Mouse (Mus musculus) midbrain, embryonic 10.5 days (tissue): ENCODE results near the gene Fndc9. TPM values are rescaled to one million over a fixed set of nuclear protein-coding genes. Genes with fewer than 3 reads are reported as not detected.
A peak's percentile ranks its signal among the peaks of the same experiment; 100 is the strongest.

Source experiments
- DNase-seq: peaks from one replicate; pipeline ENCODE4 v3.0.0-alpha.2; 2017; ENCODE audit warnings: low spot score
- H3K27ac ChIP-seq: fragments of 300-500 bp; sonication (generic); replicated peaks from 2 replicates; pipeline ENCODE4 v1.5.1; 2016; ENCODE audit warnings: mild to moderate bottlenecking
- H3K27me3 ChIP-seq: fragments of 300-500 bp; sonication (generic); 2 replicates; pipeline ENCODE4 v1.6.1; 2016; ENCODE audit warnings: low read depth, mild to moderate bottlenecking; ENCODE audit not compliant: poor library complexity, severe bottlenecking
- H3K36me3 ChIP-seq: fragments of 300-500 bp; sonication (generic); 2 replicates; pipeline ENCODE4 v1.6.1; 2016; ENCODE audit warnings: mild to moderate bottlenecking, moderate library complexity
- H3K4me1 ChIP-seq: fragments of 300-500 bp; sonication (generic); 2 replicates; pipeline ENCODE4 v1.6.1; 2016
- H3K4me3 ChIP-seq: fragments of 300-500 bp; sonication (generic); 2 replicates; pipeline ENCODE4 v1.5.1; 2016; ENCODE audit warnings: mild to moderate bottlenecking, moderate library complexity
- H3K9me3 ChIP-seq: fragments of 300-500 bp; sonication (generic); replicated peaks from 2 replicates; pipeline ENCODE4 v1.6.1; 2016; ENCODE audit warnings: mild to moderate bottlenecking
- WGBS: fragments of 180-500 bp; shearing (Covaris S2); methylation state at CpG from one replicate; pipeline ENCODE4 v1.1.7; 2016; 5-methylcytosine and 5-hydroxymethylcytosine counted together
- polyA plus RNA-seq: library from polyadenylated mRNA; unstranded; fragments of >200 nt; fragmentation: Nextera tagmentation; extraction: Ambion mirVana; gene quantifications from 2 replicates; pipeline ENCODE4 v1.2.1, GENCODE M21; 2016

Gene Fndc9
- 0.51 and 0.75 TPM in 2 replicates for polyA plus RNA-seq

GRCm38 (mm10) chr11:46235334-46235733 is at the start of gene Fndc9:
Gene Fndc9 (plus strand): TSS chr11:46235531.
- Histone ChIP-seq H3K36me3 (peaks cover 33% of the 10 kb centered on the region), H3K9me3 (no peaks in the 10 kb centered on the region), H3K4me3 (peak within 1 kb of the TSS; percentile 7; the same call in 1 of the 2 replicates), H3K27me3 (no peaks in the 10 kb centered on the region), H3K4me1 (peaks cover 24% of the 10 kb centered on the region), H3K27ac (peak within 1 kb of the TSS; percentile 61)
- 34% methylated on average over 11 of the region's 11 CpGs for WGBS
- peak; percentile 56 for DNase-seq

DNA sequence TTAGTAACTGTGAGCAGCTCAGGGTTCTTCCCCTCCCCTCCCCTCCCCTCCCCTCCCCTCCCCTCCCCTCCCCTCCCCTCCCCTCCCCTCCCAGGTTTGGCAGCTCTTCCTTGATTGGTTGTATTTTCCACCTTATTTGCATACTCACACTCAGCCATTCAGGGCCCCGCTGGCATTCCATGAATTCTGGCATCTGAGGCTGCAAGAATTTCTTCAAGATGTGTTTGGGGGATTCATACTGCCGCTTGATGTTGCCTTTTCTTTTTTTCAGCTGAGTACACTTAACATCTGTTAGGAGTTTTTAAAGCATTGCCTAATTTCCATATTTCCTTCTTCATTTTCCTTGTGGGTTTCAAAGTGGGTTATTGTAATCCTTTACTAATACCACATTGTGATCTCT is 47.0 kb upstream of the Fndc9 start:
- Histone ChIP-seq H3K4me1 (no peaks in the 10 kb centered on the region), H3K9me3 (no peaks in the 10 kb centered on the region), H3K4me3 (no peak overlapping the region), H3K27me3 (no peaks in the 10 kb centered on the region), H3K27ac (no peak overlapping the region), H3K36me3 (no peaks in the 10 kb centered on the region)
- 87% methylated on average over 2 of the region's 2 CpGs for WGBS
- DNase-seq, result no peak

DNA sequence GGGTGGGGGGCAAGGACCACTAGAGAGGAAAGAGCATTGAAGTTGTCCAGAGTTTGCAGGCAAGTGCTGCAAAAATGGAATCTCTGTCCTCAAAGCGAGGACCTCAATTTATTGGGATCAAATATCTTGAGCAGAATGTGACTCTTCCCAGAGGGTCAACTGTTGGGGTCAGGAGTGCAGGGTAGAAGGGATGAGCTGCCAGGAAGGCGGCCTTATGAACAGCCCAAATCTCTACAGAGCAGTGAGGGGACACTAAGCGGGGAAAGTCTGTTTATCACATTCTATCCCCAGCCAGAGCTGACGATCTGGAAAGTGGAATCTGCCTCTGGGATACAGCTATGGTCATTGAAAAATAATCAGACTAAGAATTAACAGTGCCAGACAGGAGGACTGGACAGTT is 41.2 kb upstream of the Fndc9 start:
- H3K4me3 ChIP-seq, result no peak overlapping the region
- H3K9me3 ChIP-seq, result no peaks in the 10 kb centered on the region
- 69% methylated on average over 4 of the region's 4 CpGs for WGBS
- H3K36me3 ChIP-seq, result peaks cover 24% of the 10 kb centered on the region
- no peaks in the 10 kb centered on the region for H3K27me3 ChIP-seq
- no peaks in the 10 kb centered on the region for H3K4me1 ChIP-seq
- no peak overlapping the region for H3K27ac ChIP-seq
- DNase-seq, result no peak

DNA sequence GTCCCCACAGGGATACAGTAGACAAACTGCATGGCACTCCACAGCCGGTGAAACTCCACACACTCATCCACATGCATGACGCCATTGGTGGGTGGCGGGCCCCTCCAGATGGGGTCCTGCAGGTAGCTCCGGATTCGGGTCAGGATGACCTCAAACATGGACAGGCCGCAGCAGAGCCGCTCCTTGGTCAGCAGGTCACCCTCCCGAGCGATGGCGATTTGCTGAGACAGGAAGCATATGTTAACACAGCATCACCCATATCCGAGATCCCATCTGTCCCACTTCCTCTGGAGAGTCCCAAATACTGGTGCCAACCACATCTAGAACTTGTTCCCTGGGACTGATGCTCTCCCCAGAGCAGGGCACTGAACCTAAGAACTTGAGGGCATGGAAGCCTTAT is 34.7 kb upstream of the Fndc9 start:
- Histone ChIP-seq H3K4me3 (no peak overlapping the region), H3K27ac (0 out of 2 replicates have a peak overlapping the region, but pooled peaks have one; percentile 24), H3K36me3 (peaks cover 34% of the 10 kb centered on the region), H3K27me3 (no peaks in the 10 kb centered on the region), H3K9me3 (no peaks in the 10 kb centered on the region), H3K4me1 (peaks cover 12% of the 10 kb centered on the region)
- 93% methylated on average over 11 of the region's 11 CpGs for WGBS
- no peak for DNase-seq

GRCm38 (mm10) chr11:46201636-46202546 is 33.4 kb upstream of the Fndc9 start:
- Histone ChIP-seq H3K4me3 (no peak overlapping the region), H3K4me1 (peaks cover 12% of the 10 kb centered on the region), H3K36me3 (peaks cover 33% of the 10 kb centered on the region), H3K27ac (0 out of 2 replicates have a peak overlapping the region, but pooled peaks have one; percentile 28), H3K27me3 (no peaks in the 10 kb centered on the region), H3K9me3 (no peaks in the 10 kb centered on the region)
- DNase-seq, result no peak
- 78% methylated on average over 20 of the region's 20 CpGs for WGBS

- Histone ChIP-seq H3K36me3 (peaks cover 39% of the 10 kb centered on the region), H3K4me3 (no peak overlapping the region), H3K4me1 (peaks cover 12% of the 10 kb centered on the region), H3K9me3 (no peaks in the 10 kb centered on the region), H3K27me3 (no peaks in the 10 kb centered on the region), H3K27ac (no peak overlapping the region)
- DNase-seq, result no peak
- 83% methylated on average over 10 of the region's 10 CpGs for WGBS
Measured at GRCm38 (mm10) chr11:46202547-46202887, 32.8 kb upstream of the Fndc9 start.

GRCm38 (mm10) chr11:46204841-46205240 is 30.5 kb upstream of the Fndc9 start:
- Histone ChIP-seq H3K4me1 (peaks cover 13% of the 10 kb centered on the region), H3K36me3 (peaks cover 26% of the 10 kb centered on the region; the same call in 1 of the 2 replicates), H3K9me3 (no peaks in the 10 kb centered on the region), H3K27me3 (no peaks in the 10 kb centered on the region), H3K27ac (no peak overlapping the region), H3K4me3 (no peak overlapping the region)
- 83% methylated on average over 9 of the region's 9 CpGs for WGBS
- no peak for DNase-seq

GRCm38 (mm10) chr11:46205639-46206409 is 29.5 kb upstream of the Fndc9 start:
- no peak for DNase-seq
- Histone ChIP-seq H3K4me1 (peaks cover 11% of the 10 kb centered on the region), H3K27ac (no peak overlapping the region; the same call in 1 of the 2 replicates), H3K36me3 (peaks cover 18% of the 10 kb centered on the region; the same call in 1 of the 2 replicates), H3K4me3 (no peak overlapping the region), H3K9me3 (no peaks in the 10 kb centered on the region), H3K27me3 (no peaks in the 10 kb centered on the region)
- 70% methylated on average over 17 of the region's 17 CpGs for WGBS

- Histone ChIP-seq H3K4me3 (no peak overlapping the region), H3K9me3 (no peaks in the 10 kb centered on the region), H3K27ac (no peak overlapping the region), H3K4me1 (peaks cover 23% of the 10 kb centered on the region), H3K36me3 (peaks cover 18% of the 10 kb centered on the region; the same call in 1 of the 2 replicates), H3K27me3 (no peaks in the 10 kb centered on the region)
- no peak for DNase-seq
- WGBS, result 46% methylated on average over 2 of the region's 2 CpGs
Measured at GRCm38 (mm10) chr11:46209884-46210283, 25.4 kb upstream of the Fndc9 start.

- H3K27ac ChIP-seq, result 0 out of 2 replicates have a peak overlapping the region, but pooled peaks have one; percentile 0
- H3K4me3 ChIP-seq, result no peak overlapping the region
- peaks cover 28% of the 10 kb centered on the region for H3K4me1 ChIP-seq
- no peaks in the 10 kb centered on the region for H3K9me3 ChIP-seq
- no peaks in the 10 kb centered on the region for H3K27me3 ChIP-seq
- DNase-seq, result no peak
- WGBS, result 38% methylated on average over 3 of the region's 3 CpGs
- peaks cover 13% of the 10 kb centered on the region; the same call in 1 of the 2 replicates for H3K36me3 ChIP-seq
Measured at GRCm38 (mm10) chr11:46211858-46212257, 23.5 kb upstream of the Fndc9 start.

DNA sequence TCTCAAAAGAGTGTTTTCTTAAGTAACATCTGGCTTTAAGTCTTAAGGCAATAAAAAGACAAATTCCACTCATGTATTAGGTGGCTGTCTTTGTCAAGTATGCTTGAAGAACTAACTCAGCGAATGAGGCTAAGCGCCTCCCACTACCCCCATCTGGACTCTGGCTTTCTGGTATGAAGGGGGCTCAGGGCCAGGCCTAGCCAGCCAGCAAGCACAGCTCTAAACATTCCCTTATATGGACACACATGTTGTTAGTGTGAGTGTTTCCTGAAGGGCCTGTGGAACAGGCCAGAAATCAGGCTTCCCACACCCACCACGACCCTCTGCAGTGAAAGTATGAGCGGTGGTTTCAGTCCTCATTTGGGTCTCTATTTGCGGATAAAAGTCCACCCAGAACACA is 21.5 kb upstream of the Fndc9 start:
- Histone ChIP-seq H3K4me1 (peaks cover 41% of the 10 kb centered on the region), H3K27me3 (no peaks in the 10 kb centered on the region), H3K9me3 (no peaks in the 10 kb centered on the region), H3K27ac (no peak overlapping the region), H3K36me3 (no peaks in the 10 kb centered on the region), H3K4me3 (no peak overlapping the region)
- WGBS, result 80% methylated on average over 5 of the region's 5 CpGs
- DNase-seq, result peak; percentile 34

DNA sequence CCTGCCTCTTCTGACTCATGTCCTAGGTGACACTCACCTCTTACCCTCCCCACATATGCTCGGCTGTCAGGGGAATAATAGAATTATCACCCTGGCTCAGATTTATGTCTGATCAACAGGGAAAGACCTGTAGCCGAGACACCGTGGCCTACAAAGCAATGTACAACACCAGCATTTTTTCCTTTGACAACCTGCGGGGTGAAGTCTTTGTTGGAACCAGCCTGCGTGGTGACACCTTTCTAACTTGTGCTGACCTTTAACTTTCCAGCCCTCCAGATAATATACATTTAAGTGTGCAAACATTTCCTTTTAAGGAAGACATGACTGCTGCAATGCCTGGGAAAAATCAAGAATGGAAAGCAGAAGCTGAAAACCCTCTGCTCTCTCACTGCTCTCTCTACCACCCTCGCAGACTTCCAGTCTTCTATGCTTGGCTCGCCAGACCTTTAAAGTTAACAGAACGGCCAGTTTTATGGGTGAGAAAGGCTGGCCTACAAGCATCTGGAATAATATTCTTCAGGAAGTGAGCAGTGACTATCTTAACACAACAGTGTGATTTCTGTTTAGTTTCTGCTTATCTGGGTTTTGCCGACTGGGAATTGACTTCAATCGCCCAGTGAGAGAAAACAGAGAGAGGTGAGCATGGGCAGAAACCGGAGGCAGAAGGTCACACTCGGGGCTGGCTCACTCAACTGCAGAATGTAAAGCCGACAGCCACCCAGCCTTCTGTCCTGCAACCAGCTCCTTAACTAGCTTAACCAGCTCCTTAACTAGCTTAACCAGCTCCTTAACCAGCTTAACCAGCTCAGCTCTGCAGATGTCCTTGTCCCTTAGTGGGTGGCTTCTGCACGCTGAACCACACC is 20.7 kb upstream of the Fndc9 start:
- Histone ChIP-seq H3K4me1 (peaks cover 48% of the 10 kb centered on the region), H3K27ac (peak overlapping the region; percentile 52; the same call in 1 of the 2 replicates), H3K4me3 (no peak overlapping the region)

More for the DNA sequence above, 20.7 kb upstream of the Fndc9 start:
- 75% methylated on average over 14 of the region's 14 CpGs for WGBS
- no peaks in the 10 kb centered on the region for H3K36me3 ChIP-seq
- H3K9me3 ChIP-seq, result no peaks in the 10 kb centered on the region
- no peak for DNase-seq
- no peaks in the 10 kb centered on the region for H3K27me3 ChIP-seq
